Mouse (Mus musculus) heart, postnatal 0 days (tissue): ENCODE results near the gene Tmem102.

ENCODE experiments used
- CTCF ChIP-seq: IDR thresholded peaks from 2 replicates; pipeline ENCODE4 v1.5.1; 2016; ENCODE audit warnings: antibody characterized with exemption, control low read depth, low read depth
- EP300 ChIP-seq: IDR thresholded peaks from 2 replicates; pipeline ENCODE4 v1.6.1; 2016; ENCODE audit warnings: antibody characterized with exemption, low read depth

DNA sequence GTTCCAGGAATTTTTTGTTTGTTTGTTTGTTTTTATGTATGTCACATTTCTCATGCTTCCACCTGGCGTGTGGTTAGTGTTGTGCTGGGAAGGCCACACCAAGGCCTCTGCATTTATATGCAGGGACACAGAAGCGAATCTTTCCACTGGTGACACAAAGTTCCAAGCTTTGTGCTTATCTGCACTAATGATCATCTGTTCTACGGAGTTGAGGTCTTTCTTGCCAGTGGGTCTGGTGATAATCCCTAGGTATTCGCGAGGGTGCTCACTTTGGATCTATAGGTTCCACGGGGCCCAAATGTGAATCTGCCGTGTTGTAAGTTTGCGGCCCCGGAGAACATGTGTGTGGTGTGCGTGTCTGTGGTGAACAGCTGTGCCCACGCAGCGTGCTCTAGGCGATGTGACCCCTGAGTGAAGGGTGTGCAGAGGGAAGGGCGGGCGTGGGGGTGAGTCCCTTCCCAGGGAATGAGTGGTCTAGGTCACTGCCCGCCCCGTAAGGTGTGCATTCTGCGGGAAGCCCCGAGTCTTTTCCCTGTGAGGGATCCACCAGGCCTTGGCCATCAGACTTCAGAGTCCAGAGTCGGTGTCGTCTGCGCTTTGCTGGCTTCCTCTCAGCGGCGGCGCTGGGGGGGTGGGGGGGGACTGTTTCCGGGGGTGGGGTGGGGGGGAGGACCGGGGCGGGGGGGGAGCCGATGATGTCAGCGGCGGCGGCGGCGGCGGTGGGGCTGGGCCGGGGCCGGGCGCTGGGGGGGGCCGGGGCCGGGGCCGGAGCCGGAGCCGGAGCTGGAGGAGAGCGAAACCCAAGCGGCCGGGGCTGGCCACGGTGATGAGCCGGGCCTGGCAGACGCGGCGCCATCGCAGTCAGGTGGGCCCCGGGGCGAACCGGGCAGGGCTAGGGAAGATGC, 40.0 kb downstream of the Tmem102 start, which contains the start of gene Zbtb4:
- TF ChIP-seq EP300, result no peak
- no peak for TF ChIP-seq CTCF
